Mouse (Mus musculus) forebrain, embryonic 10.5 days (tissue): Measurements from ENCODE around the gene Idh2. TPM values are rescaled to one million over a fixed set of nuclear protein-coding genes. Genes with fewer than 3 reads are reported as not detected.

ENCODE experiments used
- DNase-seq: peaks from one replicate; pipeline ENCODE4 v3.0.0-alpha.2; 2017; ENCODE audit warnings: low spot score; ENCODE audit errors: extremely low spot score
- H3K27ac ChIP-seq: fragments of 300-500 bp; sonication (generic); 2 replicates; pipeline ENCODE4 v1.5.1; 2016; ENCODE audit warnings: mild to moderate bottlenecking
- H3K27me3 ChIP-seq: fragments of 300-500 bp; sonication (generic); 2 replicates; pipeline ENCODE4 v1.6.1; 2016; ENCODE audit warnings: mild to moderate bottlenecking; ENCODE audit not compliant: poor library complexity, severe bottlenecking
- H3K36me3 ChIP-seq: fragments of 300-500 bp; sonication (generic); replicated peaks from 2 replicates; pipeline ENCODE4 v1.6.1; 2016; ENCODE audit warnings: mild to moderate bottlenecking, moderate library complexity
- H3K4me1 ChIP-seq: fragments of 300-500 bp; sonication (generic); 2 replicates; pipeline ENCODE4 v1.6.1; 2016
- H3K4me3 ChIP-seq: fragments of 300-500 bp; sonication (generic); 2 replicates; pipeline ENCODE4 v1.5.1; 2016; ENCODE audit warnings: mild to moderate bottlenecking, moderate library complexity
- H3K9me3 ChIP-seq: fragments of 300-500 bp; sonication (generic); 2 replicates; pipeline ENCODE4 v1.6.1; 2016; ENCODE audit warnings: mild to moderate bottlenecking, moderate library complexity
- WGBS: fragments of 180-500 bp; shearing (Covaris S2); methylation state at CpG from one replicate; pipeline ENCODE4 v1.1.7; 2016; 5-methylcytosine and 5-hydroxymethylcytosine counted together
- polyA plus RNA-seq: library from polyadenylated mRNA; unstranded; fragments of >200 nt; fragmentation: Nextera tagmentation; extraction: Ambion mirVana; gene quantifications from 2 replicates; pipeline ENCODE4 v1.2.1, GENCODE M21; 2016

The Idh2 gene
- polyA plus RNA-seq, 1 experiment from 2014 or later = 462 TPM

GRCm38 (mm10) chr7:80114451-80115223, 555 bp downstream of the Idh2 start:
- Histone ChIP-seq H3K36me3 (peaks cover 36% of the 10 kb centered on the region), H3K9me3 (no peaks in the 10 kb centered on the region), H3K27ac (peak overlapping the region; percentile 98), H3K4me3 (peak overlapping the region; percentile 98), H3K27me3 (no peaks in the 10 kb centered on the region), H3K4me1 (peaks cover 58% of the 10 kb centered on the region)
- under 1% methylated on average over 52 of the region's 52 CpGs for WGBS
- DNase-seq = peak; percentile 77

GRCm38 (mm10) chr7:80113989-80114388, 1.2 kb downstream of the Idh2 start:
- Histone ChIP-seq H3K27me3 (no peaks in the 10 kb centered on the region), H3K9me3 (no peaks in the 10 kb centered on the region), H3K4me1 (peaks cover 59% of the 10 kb centered on the region), H3K27ac (peak overlapping the region; percentile 98), H3K4me3 (peak overlapping the region; percentile 98), H3K36me3 (peaks cover 42% of the 10 kb centered on the region)
- WGBS = 12% methylated on average over 10 of the region's 10 CpGs
- DNase-seq = peak; percentile 41

- H3K36me3 ChIP-seq = peaks cover 69% of the 10 kb centered on the region
- no peak overlapping the region for H3K27ac ChIP-seq
- no peak overlapping the region for H3K4me3 ChIP-seq
- DNase-seq = no peak
- no peaks in the 10 kb centered on the region; the same call in 1 of the 2 replicates for H3K9me3 ChIP-seq
- peaks cover 59% of the 10 kb centered on the region for H3K4me1 ChIP-seq
- no peaks in the 10 kb centered on the region for H3K27me3 ChIP-seq
- 90% methylated on average over 9 of the region's 9 CpGs for WGBS
Observed at GRCm38 (mm10) chr7:80111066-80112045, 3.8 kb downstream of the Idh2 start.

GRCm38 (mm10) chr7:80106441-80106840, 8.8 kb downstream of the Idh2 start:
- Histone ChIP-seq H3K27me3 (no peaks in the 10 kb centered on the region), H3K27ac (no peak overlapping the region), H3K36me3 (peaks cover 84% of the 10 kb centered on the region), H3K4me1 (peaks cover 15% of the 10 kb centered on the region), H3K4me3 (no peak overlapping the region), H3K9me3 (no peaks in the 10 kb centered on the region; the same call in 1 of the 2 replicates)
- no peak for DNase-seq
- WGBS = 94% methylated on average over 1 of the region's 1 CpGs

- H3K27ac ChIP-seq = no peak overlapping the region
- H3K4me1 ChIP-seq = peaks cover 9% of the 10 kb centered on the region; the same call in 1 of the 2 replicates
- no peak overlapping the region for H3K4me3 ChIP-seq
- no peaks in the 10 kb centered on the region for H3K27me3 ChIP-seq
- H3K9me3 ChIP-seq = no peaks in the 10 kb centered on the region; the same call in 1 of the 2 replicates
- 95% methylated on average over 4 of the region's 4 CpGs for WGBS
- DNase-seq = no peak
- H3K36me3 ChIP-seq = peaks cover 85% of the 10 kb centered on the region
Observed at GRCm38 (mm10) chr7:80105637-80106390, 9.4 kb downstream of the Idh2 start.

GRCm38 (mm10) chr7:80103335-80103734, 11.9 kb downstream of the Idh2 start:
- H3K9me3 ChIP-seq = no peaks in the 10 kb centered on the region; the same call in 1 of the 2 replicates
- DNase-seq = no peak
- 0 out of 2 replicates have a peak, but pooled peaks cover 5% of the 10 kb centered on the region for H3K4me1 ChIP-seq
- peaks cover 86% of the 10 kb centered on the region for H3K36me3 ChIP-seq
- H3K4me3 ChIP-seq = no peak overlapping the region
- WGBS = 86% methylated on average over 3 of the region's 3 CpGs
- no peaks in the 10 kb centered on the region for H3K27me3 ChIP-seq
- H3K27ac ChIP-seq = no peak overlapping the region

GRCm38 (mm10) chr7:80098389-80098976, 16.7 kb downstream of the Idh2 start:
- WGBS = 95% methylated on average over 13 of the region's 13 CpGs
- DNase-seq = no peak
- Histone ChIP-seq H3K4me1 (no peaks in the 10 kb centered on the region), H3K9me3 (no peaks in the 10 kb centered on the region), H3K4me3 (no peak overlapping the region), H3K27ac (no peak overlapping the region), H3K27me3 (no peaks in the 10 kb centered on the region), H3K36me3 (peaks cover 100% of the 10 kb centered on the region)

- no peaks in the 10 kb centered on the region for H3K27me3 ChIP-seq
- 93% methylated on average over 20 of the region's 20 CpGs for WGBS
- H3K4me3 ChIP-seq = no peak overlapping the region
- no peak overlapping the region for H3K27ac ChIP-seq
- no peaks in the 10 kb centered on the region for H3K9me3 ChIP-seq
- DNase-seq = no peak
- H3K4me1 ChIP-seq = 0 out of 2 replicates have a peak, but pooled peaks cover 3% of the 10 kb centered on the region
- peaks cover 100% of the 10 kb centered on the region for H3K36me3 ChIP-seq
Observed at GRCm38 (mm10) chr7:80095598-80096309, 19.4 kb downstream of the Idh2 start.

- H3K9me3 ChIP-seq = no peaks in the 10 kb centered on the region
- H3K4me1 ChIP-seq = 0 out of 2 replicates have a peak, but pooled peaks cover 3% of the 10 kb centered on the region
- no peak for DNase-seq
- H3K36me3 ChIP-seq = peaks cover 100% of the 10 kb centered on the region
- no peak overlapping the region for H3K4me3 ChIP-seq
- no peak overlapping the region for H3K27ac ChIP-seq
- WGBS = 89% methylated on average over 5 of the region's 5 CpGs
- H3K27me3 ChIP-seq = no peaks in the 10 kb centered on the region
Observed at GRCm38 (mm10) chr7:80094481-80094880, 20.7 kb downstream of the Idh2 start.

- Histone ChIP-seq H3K4me3 (no peak overlapping the region), H3K9me3 (no peaks in the 10 kb centered on the region), H3K27ac (no peak overlapping the region), H3K36me3 (peaks cover 100% of the 10 kb centered on the region), H3K27me3 (no peaks in the 10 kb centered on the region), H3K4me1 (0 out of 2 replicates have a peak, but pooled peaks cover 3% of the 10 kb centered on the region)
- 90% methylated on average over 9 of the region's 9 CpGs for WGBS
- DNase-seq = no peak
Observed at GRCm38 (mm10) chr7:80092351-80093046, 22.7 kb downstream of the Idh2 start.

- Histone ChIP-seq H3K36me3 (peaks cover 100% of the 10 kb centered on the region), H3K4me1 (0 out of 2 replicates have a peak, but pooled peaks cover 3% of the 10 kb centered on the region), H3K4me3 (no peak overlapping the region), H3K27me3 (no peaks in the 10 kb centered on the region), H3K9me3 (no peaks in the 10 kb centered on the region), H3K27ac (no peak overlapping the region)
- DNase-seq = no peak
- 80% methylated on average over 4 of the region's 4 CpGs for WGBS
Observed at GRCm38 (mm10) chr7:80091866-80092210, 23.4 kb downstream of the Idh2 start.
